ENCODE assay signal across 15 mouse cellular contexts in the genomic region with DNA sequence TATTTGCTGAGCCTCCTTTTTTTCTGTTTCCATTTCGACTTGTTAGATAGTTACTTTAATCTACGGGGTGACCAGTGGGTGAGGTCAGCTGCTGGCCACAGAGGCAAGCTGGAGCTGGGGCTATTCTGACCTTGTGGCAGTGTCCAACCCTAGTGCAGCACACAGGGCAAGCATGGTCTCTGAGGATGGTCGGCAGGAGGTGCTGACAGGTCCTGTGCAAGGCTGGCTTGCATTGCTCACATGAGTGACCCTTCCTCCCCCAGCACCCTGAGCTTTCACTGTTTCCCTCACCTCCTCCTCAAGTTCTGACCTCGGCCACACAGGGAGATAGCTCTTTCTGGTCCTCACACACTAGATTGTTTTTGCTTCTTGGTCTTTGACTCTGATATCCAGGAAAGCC. TPM values are rescaled to one million over a fixed set of nuclear protein-coding genes. Genes with fewer than 3 reads are reported as not detected.
DNase-seq lines count a peak whose midpoint lies in the region; ATAC-seq lines count a peak whose summit lies in the region.
"Had no signal": no experiment of that assay in that cellular context is flagged by ENCODE, and none has a peak within 500 bp of the region (broad histone marks: within the 10 kb centered on the region; RNA-seq: fewer than 3 reads in every experiment).

No protein-coding gene starts in this region.

- peaks cover 6% of the 10 kb centered on the region; the same call in 1 of the 2 replicates for H3K36me3 ChIP-seq in kidney, embryonic 15.5 days
- peaks cover 7% of the 10 kb centered on the region; the same call in 1 of the 2 replicates for H3K36me3 ChIP-seq in neural tube, embryonic 13.5 days
- peaks cover 4% of the 10 kb centered on the region; the same call in 1 of the 2 replicates for H3K36me3 ChIP-seq in hindbrain, embryonic 13.5 days
- 0 out of 2 replicates have a peak, but pooled peaks cover 2% of the 10 kb centered on the region for H3K36me3 ChIP-seq in neural tube, embryonic 15.5 days
- H3K36me3 ChIP-seq: lung, embryonic 15.5 days had no signal

- no peaks in the 10 kb centered on the region for H3K27me3 ChIP-seq in kidney, embryonic 15.5 days
- no peaks in the 10 kb centered on the region for H3K27me3 ChIP-seq in neural tube, embryonic 13.5 days
- no peaks in the 10 kb centered on the region for H3K27me3 ChIP-seq in hindbrain, embryonic 13.5 days
- no peaks in the 10 kb centered on the region for H3K27me3 ChIP-seq in neural tube, embryonic 15.5 days (replicated peaks)
- H3K27me3 ChIP-seq: lung, embryonic 15.5 days; neural tube, embryonic 12.5 days had no signal

- WGBS in kidney, embryonic 15.5 days = 38% methylated on average over 4 of the region's 4 CpGs
- 66% methylated on average over 4 of the region's 4 CpGs for WGBS in neural tube, embryonic 13.5 days
- 65% methylated on average over 4 of the region's 4 CpGs for WGBS in hindbrain, embryonic 13.5 days
- 65% methylated on average over 4 of the region's 4 CpGs for WGBS in neural tube, embryonic 15.5 days

- H3K9me3 ChIP-seq in kidney, embryonic 15.5 days (replicated peaks) = no peaks in the 10 kb centered on the region
- no peaks in the 10 kb centered on the region for H3K9me3 ChIP-seq in neural tube, embryonic 13.5 days
- H3K9me3 ChIP-seq in hindbrain, embryonic 13.5 days = no peaks in the 10 kb centered on the region
- H3K9me3 ChIP-seq in neural tube, embryonic 15.5 days (replicated peaks) = no peaks in the 10 kb centered on the region
- H3K9me3 ChIP-seq: lung, embryonic 15.5 days; neural tube, embryonic 12.5 days had no signal

- no peak for ATAC-seq in kidney, embryonic 15.5 days (replicated peaks; ENCODE audit: low FRiP score)
- no peak for ATAC-seq in neural tube, embryonic 13.5 days (ENCODE audit: low read depth)
- 0 out of 2 replicates have a peak, but pooled peaks have one; percentile 14 for ATAC-seq in hindbrain, embryonic 13.5 days (ENCODE audit: low FRiP score)
- no peak for ATAC-seq in neural tube, embryonic 15.5 days (ENCODE audit: low FRiP score)

- H3K4me2 ChIP-seq in kidney, embryonic 15.5 days = no peak overlapping the region
- H3K4me2 ChIP-seq in neural tube, embryonic 13.5 days = no peak overlapping the region
- H3K4me2 ChIP-seq in hindbrain, embryonic 13.5 days = no peak overlapping the region
- H3K4me2 ChIP-seq in neural tube, embryonic 15.5 days = no peak overlapping the region
- H3K4me2 ChIP-seq: lung, embryonic 15.5 days; neural tube, embryonic 12.5 days had no signal

- peak overlapping the region; percentile 74 for H3K27ac ChIP-seq in kidney, embryonic 15.5 days
- peak overlapping the region; percentile 68 for H3K27ac ChIP-seq in neural tube, embryonic 13.5 days (replicated peaks)
- peak overlapping the region; percentile 74 for H3K27ac ChIP-seq in hindbrain, embryonic 13.5 days
- peak overlapping the region; percentile 34; the same call in 1 of the 2 replicates for H3K27ac ChIP-seq in neural tube, embryonic 15.5 days (replicated peaks)
- H3K27ac ChIP-seq: gastrocnemius, adult 2 months; lung, embryonic 15.5 days; neural tube, embryonic 12.5 days had no signal

- no peak for DNase-seq in kidney, postnatal 10 days
- no peak for DNase-seq in neural tube, embryonic 10.5 days (ENCODE audit: extremely low spot score, low spot score)
- no peak for DNase-seq in spleen, adult 12 weeks (ENCODE audit: low spot score)
- no peak for DNase-seq in ovary, adult 18-20 months (ENCODE audit: low spot score)
- DNase-seq: cerebellum, adult 9-11 months; gastrocnemius, adult 2 months had no signal

- no peak overlapping the region for H3K9ac ChIP-seq in kidney, embryonic 15.5 days
- no peak overlapping the region for H3K9ac ChIP-seq in neural tube, embryonic 13.5 days
- 0 out of 2 replicates have a peak overlapping the region, but pooled peaks have one; percentile 29 for H3K9ac ChIP-seq in hindbrain, embryonic 13.5 days
- no peak overlapping the region for H3K9ac ChIP-seq in neural tube, embryonic 15.5 days (replicated peaks)
- H3K9ac ChIP-seq: lung, embryonic 15.5 days; neural tube, embryonic 12.5 days had no signal

- H3K4me3 ChIP-seq in kidney, embryonic 15.5 days (replicated peaks) = no peak overlapping the region
- H3K4me3 ChIP-seq in neural tube, embryonic 13.5 days = no peak overlapping the region
- no peak overlapping the region for H3K4me3 ChIP-seq in hindbrain, embryonic 13.5 days
- H3K4me3 ChIP-seq in neural tube, embryonic 15.5 days (replicated peaks) = no peak overlapping the region
- H3K4me3 ChIP-seq: gastrocnemius, adult 2 months; lung, embryonic 15.5 days; neural tube, embryonic 12.5 days had no signal

- peaks cover 36% of the 10 kb centered on the region for H3K4me1 ChIP-seq in kidney, embryonic 15.5 days
- H3K4me1 ChIP-seq in neural tube, embryonic 13.5 days (replicated peaks) = peaks cover 28% of the 10 kb centered on the region
- H3K4me1 ChIP-seq in hindbrain, embryonic 13.5 days (replicated peaks) = peaks cover 28% of the 10 kb centered on the region
- peaks cover 25% of the 10 kb centered on the region for H3K4me1 ChIP-seq in neural tube, embryonic 15.5 days
- H3K4me1 ChIP-seq: lung, embryonic 15.5 days had no signal

RNA-seq across cellular contexts. Expression of a gene that starts 46.5 kb away (rescaled TPM):
- polyA plus RNA-seq in kidney, embryonic 15.5 days (2015; fragmentation: Nextera tagmentation; extraction: Ambion mirVana) = 17.1 and 19.8 TPM in 2 replicates
- 17.2 and 20.0 TPM in 2 replicates for polyA plus RNA-seq in neural tube, embryonic 13.5 days (2015; fragmentation: Nextera tagmentation; extraction: Ambion mirVana)
- polyA plus RNA-seq in hindbrain, embryonic 13.5 days (2015; fragmentation: Nextera tagmentation; extraction: Ambion mirVana) = 20.9 and 22.7 TPM in 2 replicates
- 17.7 and 18.7 TPM in 2 replicates for polyA plus RNA-seq in neural tube, embryonic 15.5 days (2015; fragmentation: Nextera tagmentation; extraction: Ambion mirVana)

RNA-seq across cellular contexts. Expression of a gene that starts 55.5 kb away (rescaled TPM):
- not detected in 2 replicates for polyA plus RNA-seq in kidney, embryonic 15.5 days (2015; fragmentation: Nextera tagmentation; extraction: Ambion mirVana)
- 0.33 TPM in 1 of 2 replicates, not detected in the other for polyA plus RNA-seq in neural tube, embryonic 13.5 days (2015; fragmentation: Nextera tagmentation; extraction: Ambion mirVana)
- polyA plus RNA-seq in hindbrain, embryonic 13.5 days (2015; fragmentation: Nextera tagmentation; extraction: Ambion mirVana) = not detected in 2 replicates
- 0.19 TPM in 1 of 2 replicates, not detected in the other for polyA plus RNA-seq in neural tube, embryonic 15.5 days (2015; fragmentation: Nextera tagmentation; extraction: Ambion mirVana)
- polyA plus RNA-seq: adrenal gland, adult 2 months; liver, adult 2 months; lung, embryonic 15.5 days; neural tube, embryonic 12.5 days; testis, adult 2 months had no signal
